Mouse (Mus musculus) cerebellum, postnatal 10 days (tissue): Measurements from ENCODE around the gene Kif21b.

Experiments used
- DNase-seq, 2 experiments: peaks; one replicate each; pipeline ENCODE4 v3.0.0; 2021; ENCODE audit warnings: mixed read lengths in 2 of 2

Kif21b gene

DNA sequence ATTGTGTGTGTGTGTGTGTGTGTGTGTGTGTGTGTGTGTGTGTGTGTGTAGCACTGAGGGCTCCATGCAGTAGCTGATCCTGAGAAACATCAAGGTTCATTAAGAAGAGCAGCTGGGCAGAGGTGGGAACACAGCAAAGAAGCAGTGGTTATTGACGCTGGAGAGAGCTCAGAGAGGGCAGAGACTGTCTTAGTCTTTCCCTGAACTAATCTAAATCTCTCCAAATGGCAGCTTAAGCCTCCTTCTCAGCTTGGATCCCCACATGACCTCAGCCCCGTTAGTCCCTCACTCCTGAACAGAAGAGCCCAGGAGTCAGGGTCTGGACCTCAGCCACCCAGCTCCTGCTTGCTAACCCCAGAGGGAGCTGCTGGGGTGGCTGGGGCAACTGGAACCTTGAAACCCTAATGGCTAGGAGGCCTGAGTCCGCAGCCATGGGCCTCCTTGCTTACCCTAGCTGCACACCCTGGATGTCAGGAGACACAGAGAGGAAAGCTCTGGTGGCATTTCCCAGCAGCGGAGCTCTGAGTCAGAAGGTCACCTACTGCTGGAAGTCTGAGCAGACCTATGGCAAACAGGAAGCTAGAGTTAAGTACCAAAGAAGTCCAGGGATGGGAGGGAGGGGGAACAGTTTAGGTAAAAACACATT, 2.1 kb upstream of the Kif21b start:
- DNase-seq, result no peak

DNA sequence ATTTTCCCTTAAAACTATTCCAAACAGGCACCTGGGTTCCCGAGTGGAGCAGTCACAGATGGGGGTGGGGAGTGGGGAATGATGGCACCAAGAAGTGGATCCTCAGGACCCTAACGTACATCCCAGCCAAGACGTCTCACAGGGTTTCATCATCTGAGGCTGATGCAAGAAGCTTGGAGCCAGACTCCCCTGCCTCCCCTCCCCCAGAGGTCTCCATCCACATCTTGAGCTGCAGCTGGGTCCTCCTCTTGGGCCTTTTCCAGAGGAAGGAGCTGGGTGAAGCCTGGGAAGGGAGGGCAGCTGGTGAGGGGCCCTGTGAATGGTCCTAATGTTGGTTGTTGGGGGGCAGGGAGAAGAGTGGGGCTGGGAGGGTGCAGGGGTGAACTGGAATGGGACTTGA, 1.1 kb upstream of the Kif21b start:
- peak; percentile 58 to 72 for DNase-seq

DNA sequence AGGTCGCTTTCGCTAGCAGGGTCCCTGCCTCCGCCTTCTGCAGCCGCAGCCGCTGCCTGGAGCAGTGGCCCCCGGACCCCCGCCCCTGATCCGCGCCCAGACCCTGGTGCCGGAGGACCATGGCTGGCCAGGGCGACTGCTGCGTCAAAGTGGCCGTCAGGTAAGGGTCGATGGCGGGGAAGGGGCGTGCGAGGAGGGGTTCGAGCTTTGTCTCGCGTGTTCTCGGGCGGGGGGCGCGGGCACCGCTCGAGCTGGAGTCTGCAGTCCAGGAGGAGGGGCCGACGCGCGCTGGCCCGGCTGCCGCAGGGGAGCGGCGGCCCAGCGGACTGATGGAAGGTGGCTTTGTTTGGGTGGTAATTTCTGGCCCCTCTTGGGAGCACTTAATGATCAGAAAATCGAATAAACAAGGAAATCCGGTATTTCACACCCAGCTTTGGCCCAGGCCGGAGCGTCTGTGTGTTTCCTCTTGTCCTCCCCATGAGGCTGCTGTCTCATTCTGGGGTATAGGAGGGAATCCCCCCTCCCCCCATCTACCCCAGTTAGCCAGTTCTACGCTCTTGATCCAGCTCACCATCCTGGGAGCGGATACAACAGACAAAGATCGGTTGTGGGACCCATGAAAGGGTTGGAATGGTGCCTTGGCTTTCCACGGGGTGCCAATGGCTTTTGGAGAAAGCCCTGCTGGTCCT, 558 bp downstream of the Kif21b start:
- peak; percentile 78 to 79 for DNase-seq

DNA sequence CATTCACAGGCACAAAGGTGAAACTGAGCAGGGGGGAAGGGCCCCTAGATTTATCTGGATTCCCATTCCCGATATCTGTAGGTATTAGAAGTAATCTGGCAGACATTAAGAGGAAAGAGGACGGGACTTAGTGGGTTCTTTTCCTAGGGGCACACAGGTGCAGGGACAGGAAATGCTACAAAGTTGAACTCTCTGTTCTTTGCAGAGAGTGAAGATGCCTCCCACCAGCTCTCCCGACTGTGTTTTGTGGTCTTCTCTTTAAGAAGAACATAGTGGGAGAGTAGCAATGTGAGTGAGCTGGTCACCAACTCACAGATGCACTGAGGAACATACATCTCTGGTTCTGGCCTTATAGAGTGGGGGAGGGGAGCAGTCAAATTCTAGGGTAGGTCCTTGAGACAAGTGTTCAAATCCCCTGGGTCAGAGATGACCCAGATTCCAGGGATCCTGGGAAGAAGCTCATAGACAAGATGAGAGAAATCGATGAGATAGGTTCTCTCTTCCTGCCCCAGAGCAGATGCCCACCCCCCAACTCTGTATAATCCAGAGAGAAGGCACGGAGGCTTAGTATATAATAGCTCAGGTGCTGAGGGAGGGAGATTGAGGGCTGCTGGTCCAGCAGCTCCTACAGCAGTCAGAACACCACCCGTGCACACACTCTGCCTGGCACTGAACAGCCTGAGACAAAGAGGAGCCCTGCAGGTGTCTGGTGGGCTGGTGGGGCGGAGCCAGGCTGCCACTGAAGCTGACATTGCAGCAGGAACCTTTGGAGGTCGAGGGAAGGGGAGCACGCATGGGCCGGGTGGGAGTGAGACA, 1.4 kb downstream of the Kif21b start:
- DNase-seq, result peak; percentile 66 to 76

DNA sequence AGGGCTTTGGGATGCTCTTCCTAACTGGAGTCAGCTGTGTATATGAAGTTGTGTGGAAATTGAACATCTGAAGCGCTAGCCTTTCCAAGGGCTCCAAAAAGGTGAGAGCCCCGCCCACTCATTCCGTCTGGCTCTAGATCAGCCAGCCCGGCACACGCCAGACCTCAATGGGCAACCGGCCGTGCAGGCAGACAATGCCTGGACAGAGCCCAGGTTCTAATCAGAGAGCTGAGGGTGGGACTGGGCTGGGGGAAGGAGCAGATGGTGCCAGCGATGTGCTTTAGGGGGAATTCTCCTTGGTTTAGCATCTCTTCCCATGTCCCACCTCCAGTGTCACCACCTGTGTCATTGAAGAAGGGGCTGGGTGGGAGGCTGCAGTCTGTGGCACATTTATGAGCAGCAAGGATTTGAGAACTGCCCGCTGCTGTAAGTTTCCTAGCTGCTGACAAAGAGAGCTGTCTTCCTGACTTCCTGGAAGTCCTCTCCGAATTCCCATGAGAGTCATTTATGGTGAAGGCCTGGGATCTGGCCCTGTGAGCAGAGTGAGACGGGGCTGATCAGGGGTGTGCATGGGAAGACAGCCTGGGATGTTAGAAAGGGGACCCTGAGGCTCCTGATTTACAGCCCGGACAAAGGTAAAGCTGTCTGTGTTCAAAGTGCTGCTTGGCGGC, 2.5 kb downstream of the Kif21b start:
- DNase-seq, result peak; percentile 87 to 91

DNA sequence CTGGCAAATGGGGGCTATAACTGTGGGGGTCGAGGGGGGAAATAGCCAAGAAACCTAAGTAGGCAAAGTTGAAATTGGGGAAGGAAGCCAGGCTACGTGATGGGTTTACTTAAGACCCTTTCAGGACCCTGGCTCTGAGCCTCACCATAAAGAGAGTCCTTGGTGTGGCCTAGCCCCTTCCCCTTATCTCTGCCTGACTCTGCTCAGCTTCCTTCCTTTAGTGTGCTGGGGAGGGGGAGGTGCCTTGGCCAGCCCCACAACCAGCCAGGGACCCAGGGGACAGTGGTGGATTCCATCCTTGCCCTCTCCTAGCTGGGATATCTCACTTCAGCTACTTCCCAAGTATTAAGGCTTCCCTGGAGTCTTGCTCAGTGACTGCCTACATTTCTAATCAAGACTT, 3.4 kb downstream of the Kif21b start:
- no peak for DNase-seq

DNA sequence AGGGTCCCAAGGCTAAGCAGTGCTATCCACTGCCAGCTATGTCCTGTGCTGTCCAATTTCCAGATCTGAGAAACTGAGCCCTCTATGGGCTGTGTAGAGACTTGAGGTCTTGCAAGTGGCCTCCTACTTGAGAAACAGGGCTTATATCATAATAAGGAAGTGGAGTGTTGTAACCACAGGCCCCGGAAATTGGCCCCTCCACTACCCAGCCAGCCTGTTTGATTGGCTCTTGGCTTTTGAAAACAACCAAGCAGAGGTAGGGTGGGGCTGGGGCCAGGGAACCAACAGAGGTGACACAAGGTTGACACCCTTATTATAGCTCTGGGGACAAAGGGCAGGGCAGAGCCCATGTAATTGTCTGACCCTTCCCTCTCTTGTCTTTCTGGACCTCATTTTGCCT, 3.9 kb downstream of the Kif21b start:
- no peak for DNase-seq

DNA sequence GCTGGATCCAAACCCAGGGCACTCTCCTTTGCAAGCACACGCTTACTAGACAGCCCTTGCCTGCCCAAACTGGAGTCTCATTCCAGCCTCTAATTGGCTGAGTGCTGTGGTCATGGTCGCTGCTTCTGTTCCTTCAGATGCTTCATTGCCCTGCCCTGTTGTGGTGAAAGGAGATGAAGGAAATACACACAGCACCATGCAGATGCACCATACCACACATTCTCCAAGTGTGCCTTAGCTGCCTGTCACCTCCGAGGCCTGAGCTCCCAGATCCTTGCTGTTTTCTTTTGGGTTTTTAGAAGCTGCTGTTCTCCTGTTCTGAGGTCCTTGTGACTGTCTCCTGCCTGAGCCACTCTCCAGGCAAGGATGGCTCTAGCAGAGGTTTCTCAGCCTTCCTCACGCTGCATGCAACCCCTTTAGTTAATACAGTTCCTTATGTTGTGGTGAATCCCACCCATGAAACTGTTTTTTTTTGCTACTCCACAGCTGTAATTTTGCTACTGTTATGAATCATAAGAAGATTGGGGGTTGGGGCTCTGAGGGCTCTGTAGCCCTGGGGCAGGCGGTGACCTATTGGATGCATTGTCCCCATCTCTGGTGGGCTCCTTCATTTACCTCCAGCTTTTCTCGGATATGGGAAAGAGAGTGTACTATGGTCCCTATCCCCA, 4.7 kb downstream of the Kif21b start:
- DNase-seq, result no peak

DNA sequence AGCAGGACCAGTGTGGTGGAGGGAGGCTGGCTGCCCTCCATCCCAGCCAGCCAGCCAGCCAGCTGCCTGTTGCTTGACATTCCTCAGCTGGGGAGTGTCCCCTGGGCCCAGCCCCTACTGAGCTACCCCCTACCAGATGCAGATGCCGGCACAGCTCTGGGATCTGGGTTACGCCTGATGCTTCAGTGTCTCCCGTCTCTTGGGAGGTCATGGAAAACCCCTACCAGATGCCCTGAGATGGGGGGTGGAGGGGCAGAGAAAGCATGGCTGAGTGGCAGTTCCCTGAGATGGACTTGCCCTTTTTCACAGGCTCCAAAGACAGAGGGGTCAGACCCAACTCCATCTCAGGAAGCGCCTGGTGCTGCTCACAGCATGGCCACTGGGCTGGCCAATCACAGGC, 5.4 kb downstream of the Kif21b start:
- no peak for DNase-seq

DNA sequence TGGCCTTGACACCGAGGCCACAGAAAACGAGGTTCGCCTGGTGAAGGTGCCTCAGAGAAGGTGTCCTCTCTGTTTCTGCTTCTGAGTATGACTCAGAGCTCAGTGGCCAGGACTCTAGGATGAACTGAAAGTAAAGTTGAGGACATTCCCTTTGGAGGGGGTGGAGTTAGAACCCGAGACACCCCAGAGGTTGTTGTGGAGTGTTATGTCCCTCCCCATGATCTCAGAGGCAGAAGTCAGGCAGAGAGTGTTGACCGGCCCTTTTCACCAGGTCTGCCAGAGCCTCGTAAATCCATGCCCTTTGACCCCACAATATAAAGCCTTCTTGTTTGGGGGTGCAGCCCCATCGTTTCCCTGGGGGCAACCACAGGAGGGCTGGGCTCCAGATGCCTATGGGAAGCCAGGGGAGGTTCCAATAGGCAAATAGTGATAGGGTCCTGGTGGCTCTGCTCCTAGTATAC, 5.9 kb downstream of the Kif21b start:
- no peak for DNase-seq

DNA sequence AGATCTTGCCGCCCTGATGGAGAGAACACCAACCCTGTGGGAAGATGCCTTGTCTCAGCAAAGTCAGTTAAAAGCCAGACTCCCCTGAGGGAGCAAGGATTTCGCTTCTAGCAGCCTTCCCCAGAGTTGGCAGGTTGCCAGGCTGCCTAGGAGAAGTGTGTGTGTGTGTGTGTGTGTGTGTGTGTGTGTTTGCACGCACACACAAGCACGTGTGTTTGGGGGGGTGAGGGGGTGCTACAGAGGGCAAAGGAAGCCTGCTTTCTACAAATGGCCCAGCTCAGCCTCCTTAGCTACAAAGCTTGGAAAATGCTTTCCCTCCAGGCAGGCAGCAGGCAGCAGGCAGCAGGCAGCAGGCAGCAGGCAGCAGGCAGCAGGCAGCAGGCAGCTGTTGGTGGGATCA, 6.4 kb downstream of the Kif21b start:
- DNase-seq, result peak; percentile 76 to 80

DNA sequence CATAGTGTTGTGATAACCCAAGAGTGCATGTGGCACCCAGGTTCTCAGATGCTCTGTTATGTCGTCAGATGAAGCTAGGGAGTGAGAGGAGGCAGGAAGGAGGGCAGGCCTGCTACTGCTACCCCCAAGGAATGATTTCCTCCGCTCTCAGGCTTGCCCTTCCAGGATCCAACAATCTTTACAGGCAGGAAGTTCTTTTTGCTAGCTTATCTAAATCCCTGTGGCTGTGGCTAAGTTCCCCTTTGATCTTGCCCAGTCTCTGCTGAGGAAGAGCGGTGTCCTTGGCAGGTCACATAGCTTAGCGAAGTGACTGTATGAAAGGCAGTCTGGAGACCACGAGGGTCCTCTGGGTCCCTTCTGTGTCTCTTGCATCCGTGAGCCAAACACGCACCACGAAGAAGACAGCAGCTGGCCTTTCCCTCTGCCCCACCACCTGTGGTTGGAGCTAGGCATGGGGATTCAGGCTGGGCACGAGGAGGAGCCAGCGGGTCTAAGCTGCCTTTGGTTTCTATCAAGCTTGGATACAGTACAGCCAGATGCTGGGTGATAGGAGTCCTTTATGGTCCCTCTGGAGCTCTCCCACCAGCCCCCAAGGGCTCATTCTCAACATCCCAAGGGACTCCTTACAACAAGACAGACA, 7.1 kb downstream of the Kif21b start:
- DNase-seq, result peak in 1 of 2 experiments; percentile 62

DNA sequence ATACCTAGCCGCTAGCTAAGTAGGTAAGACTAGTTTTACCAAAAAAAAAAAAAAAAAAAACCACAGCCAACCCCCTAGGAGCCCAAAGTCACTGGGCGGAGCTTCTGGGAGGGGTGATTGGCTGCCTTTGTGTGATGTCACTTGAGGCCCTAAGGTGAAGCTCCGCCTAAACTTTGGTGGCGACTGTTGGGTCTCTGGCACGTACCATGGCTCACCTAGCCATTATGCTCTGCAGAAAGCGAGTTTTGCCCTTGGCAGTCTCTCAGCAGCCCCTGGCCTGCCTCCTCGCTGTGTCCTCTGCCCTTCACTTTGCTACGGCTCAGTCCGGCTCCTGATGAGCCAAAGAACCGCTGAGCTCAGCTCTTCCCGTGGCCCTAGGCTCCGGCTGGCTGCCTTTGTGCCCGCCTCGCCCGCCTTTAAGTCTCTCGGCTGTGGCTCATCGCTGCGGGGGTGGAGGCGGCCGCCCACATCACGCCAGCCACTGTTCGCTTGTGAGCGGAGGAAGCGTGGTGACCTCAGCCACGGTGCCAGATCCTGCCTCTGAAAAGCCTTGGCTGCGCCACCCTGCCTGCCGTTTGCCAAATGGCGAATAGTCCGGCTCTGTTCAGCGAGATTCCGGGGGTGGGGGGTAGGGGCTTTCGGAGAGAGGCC, 8.9 kb downstream of the Kif21b start:
- DNase-seq, result peak; percentile 91 to 95

DNA sequence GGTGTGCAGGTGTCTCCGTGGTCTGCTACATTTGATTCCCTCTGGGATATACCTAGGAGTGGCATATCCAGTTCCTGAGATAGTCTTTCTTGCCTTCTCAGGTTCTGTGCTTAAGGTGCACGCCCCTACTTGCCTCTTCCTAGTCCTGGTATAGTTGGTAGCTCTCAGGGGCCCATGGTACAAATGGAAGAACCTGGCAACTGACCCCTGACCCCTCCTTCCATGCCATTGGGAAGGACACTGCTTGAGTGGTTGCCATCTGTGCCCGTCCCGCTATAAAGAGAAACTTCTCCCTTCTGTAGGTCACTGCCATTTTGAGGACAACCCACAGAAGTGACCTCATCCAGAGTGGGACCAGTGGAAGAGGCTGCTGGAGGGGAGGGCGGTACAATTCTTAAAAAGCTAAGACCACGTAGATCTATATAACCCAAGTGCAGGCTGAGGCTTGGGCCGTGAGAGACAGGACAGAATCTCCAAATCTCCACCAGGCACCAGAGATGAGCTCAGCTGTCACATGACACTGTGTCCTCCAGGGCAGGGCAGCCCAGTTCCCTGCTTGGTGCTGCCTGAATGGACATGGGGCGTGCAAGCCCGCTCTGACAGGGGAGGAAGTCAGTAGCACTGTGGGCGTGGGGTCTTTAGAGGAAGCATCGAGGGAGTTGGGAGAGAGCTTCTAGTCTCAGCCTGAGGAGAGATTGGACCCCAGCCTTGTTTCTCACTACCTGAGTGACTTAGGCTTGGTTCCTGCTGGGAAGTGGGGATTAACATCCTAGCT, 10.2 kb downstream of the Kif21b start:
- peak in 1 of 2 experiments; percentile 36 for DNase-seq

DNA sequence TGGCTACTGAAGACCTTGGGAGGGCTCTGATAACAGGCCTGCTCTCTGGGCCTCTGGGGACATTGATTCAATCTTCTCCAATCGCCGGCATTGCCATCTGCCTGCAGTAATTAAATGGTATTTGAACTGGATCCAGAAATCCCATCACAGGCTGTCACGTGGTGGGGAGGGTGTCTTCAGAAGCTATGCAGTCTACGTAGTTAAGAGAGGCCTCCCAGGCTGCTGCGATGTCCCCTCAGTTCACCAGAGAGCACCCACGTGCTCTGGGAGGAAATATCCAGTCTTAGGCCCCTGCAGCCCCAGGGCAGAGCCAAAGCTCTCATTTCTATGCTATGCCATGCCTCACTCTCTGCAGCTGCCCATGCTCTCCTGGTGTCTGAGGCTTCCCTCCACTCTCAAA, 11.1 kb downstream of the Kif21b start:
- peak; percentile 72 to 76 for DNase-seq

DNA sequence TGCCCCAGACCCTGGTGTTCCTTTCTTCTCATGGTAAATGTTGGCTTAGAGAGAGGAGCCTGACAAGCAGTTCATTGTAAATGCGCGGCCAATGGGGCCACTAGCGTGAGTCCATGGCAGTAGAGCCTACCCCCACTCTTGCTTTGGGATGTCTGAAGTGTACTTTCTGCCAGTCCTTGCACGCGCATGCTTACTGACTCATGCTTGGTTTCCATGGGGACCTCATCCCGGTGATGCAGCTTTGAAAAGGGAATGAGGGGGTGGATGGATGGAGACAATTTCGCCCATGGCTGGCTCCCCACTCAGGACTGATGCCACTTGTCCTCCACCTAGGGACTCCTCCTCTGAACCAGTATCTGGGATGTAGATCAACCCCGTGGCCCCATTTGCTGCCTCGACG, 12.3 kb downstream of the Kif21b start:
- peak in 1 of 2 experiments; percentile 16 for DNase-seq

DNA sequence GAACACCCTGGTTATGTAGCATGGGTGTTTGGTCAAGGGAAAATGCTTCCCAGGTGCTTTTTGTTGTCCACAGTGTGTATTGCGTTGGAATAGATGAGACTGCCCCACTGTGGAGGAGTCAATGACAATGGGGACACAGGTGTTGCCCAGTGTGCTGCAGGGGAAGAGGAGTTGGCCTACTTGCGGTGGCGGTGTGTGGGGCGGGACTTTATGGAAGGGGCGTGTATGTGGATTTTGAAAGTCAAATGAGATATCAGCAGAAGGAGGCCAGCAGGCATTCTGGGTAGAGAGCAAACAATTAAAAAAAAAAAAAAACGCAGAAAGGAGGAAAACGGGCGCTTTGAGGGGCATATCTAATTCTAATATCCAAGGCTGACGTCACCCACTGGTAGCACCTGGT, 18.5 kb downstream of the Kif21b start:
- peak in 1 of 2 experiments; percentile 13 for DNase-seq

DNA sequence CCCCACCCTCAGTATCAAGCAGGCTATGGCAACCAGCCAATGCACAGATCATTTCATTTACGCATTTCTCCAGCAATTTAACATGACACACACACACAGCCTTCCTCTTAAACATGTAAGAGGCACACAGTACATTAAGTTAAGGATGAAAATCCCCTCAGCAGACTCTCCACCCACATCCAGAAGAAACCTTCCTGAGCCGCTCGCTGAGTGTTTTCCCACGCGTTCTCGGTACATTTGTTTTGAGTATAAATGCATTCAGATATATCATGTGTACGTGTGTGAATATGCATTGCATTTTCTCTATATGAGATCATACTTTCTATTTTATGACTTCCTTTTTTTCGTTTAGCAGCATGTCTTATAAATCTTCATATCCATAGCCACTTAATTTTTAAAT, 20.2 kb downstream of the Kif21b start:
- no peak for DNase-seq

DNA sequence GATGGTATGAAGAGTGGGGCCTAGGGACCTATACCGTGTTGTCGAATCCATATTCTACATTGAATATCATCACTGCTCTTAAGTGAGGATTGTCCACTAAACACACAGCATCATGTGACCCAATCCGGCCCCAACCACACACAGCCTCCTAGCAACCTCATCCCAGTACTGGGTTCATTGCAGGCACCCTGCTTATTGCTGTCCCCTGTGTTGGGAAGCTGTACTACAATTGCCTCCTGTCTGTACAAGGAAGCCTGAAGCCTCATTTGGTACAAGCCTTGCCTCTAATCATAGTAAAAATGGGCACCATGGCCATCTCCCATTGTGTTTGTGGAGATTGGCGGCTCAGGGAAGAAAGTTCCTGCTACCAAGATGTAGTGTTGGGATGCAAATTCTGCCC, 25.1 kb downstream of the Kif21b start:
- DNase-seq, result no peak

DNA sequence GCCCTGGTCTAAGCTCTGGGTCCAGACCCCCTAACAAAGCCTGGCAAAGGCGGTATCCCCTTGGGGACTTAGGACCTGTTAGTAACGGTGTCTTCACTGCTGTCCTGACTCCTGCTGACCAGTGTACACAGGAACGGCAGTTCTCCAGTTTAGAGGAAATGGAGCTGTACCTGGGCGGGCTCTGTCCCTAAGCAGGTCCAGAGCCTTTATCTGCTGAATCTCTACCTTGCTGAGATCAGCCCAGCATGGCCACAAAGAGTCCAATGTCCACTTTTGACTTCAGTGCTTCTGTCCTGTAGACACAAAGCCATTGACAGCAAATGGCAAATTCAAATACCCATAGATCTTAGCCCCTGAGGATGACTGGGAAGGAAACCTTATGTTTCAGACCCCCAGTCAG, 25.8 kb downstream of the Kif21b start:
- no peak for DNase-seq

DNA sequence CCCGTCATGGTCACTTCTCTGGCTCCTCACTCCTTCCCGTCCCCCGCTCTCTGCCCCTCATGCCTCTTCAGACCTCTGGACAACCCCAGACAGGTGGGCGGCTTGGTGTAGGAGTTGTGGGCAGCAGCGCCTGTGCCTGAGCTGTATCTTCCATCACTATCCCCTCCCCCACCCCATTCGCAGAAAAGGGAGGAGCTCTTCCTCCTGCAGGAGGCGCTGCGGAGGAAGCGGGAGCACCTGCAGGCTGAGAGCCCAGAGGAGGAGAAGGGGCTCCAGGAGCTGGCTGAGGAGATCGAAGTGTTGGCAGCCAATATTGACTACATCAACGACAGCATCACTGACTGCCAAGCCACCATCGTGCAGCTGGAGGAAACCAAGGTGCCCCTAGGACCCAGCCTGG, 28.6 kb downstream of the Kif21b start:
- peak; percentile 46 to 58 for DNase-seq
